Mouse (Mus musculus): Measurements from ENCODE around the gene Hdac7. TPM values are rescaled to one million over a fixed set of nuclear protein-coding genes. Genes with fewer than 3 reads are reported as not detected.
A peak's percentile ranks its signal among the peaks of the same experiment; 100 is the strongest.

Hdac7 gene
- polyA plus RNA-seq, 1 experiment from 2014 or later = 7.8 TPM

- peak; percentile 70 for ATAC-seq
- Histone ChIP-seq H3K9me3 (ENCODE audit: control insufficient read depth) (no peaks in the 10 kb centered on the region), H3K27ac (ENCODE audit: low read depth, low read length) (peak overlapping the region; percentile 91), H3K9ac (ENCODE audit: low read depth, low read length) (peak overlapping the region; percentile 89), H3K4me3 (ENCODE audit: low read depth, low read length) (peak overlapping the region; percentile 83), H3K27me3 (replicated peaks; ENCODE audit: control insufficient read depth, insufficient read depth, low read length) (no peaks in the 10 kb centered on the region), H3K4me2 (replicated peaks; ENCODE audit: low read depth) (peak overlapping the region; percentile 91), H3K36me3 (ENCODE audit: control insufficient read depth, insufficient read depth) (no peaks in the 10 kb centered on the region), H3K4me1 (replicated peaks; ENCODE audit: control insufficient read depth, insufficient read depth, low read length) (no peaks in the 10 kb centered on the region)
- 1% methylated on average over 58 of the region's 84 CpGs for WGBS
- TF ChIP-seq CTCF (IDR thresholded peaks at IDR 0.05; ENCODE audit: low read depth) = peak; percentile 26
These were observed 12.9 kb downstream of the Hdac7 start for GRCm38 (mm10) chr15:97831242-97831986.

DNA sequence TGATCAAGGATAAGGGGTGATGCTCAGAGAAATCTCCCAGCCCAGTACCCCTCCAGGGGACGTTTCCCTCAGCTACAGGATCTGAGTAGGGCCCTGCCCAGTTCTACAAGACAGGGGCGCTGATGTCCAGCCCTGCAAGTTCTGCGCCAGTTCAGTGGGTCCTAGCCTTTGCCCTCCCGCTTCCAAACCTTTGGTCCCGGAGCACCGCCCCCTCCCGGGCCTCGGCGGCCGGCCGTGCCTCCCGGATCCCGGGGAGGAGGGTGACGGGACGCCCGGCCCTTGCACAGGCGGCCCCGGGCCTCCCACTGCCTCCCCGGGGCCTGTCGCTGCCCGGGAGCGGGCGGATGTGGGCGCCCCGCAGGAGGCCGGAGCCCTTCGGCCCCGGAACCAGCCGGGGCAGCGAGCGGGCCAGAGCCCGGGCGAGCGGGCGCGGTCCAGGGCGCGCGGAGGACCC lies 13.5 kb downstream of the Hdac7 start:
- H3K27ac ChIP-seq (ENCODE audit: low read depth, low read length) = peak overlapping the region; percentile 91
- 2% methylated on average over 36 of the region's 39 CpGs for WGBS
- no peaks in the 10 kb centered on the region for H3K9me3 ChIP-seq (ENCODE audit: control insufficient read depth)
- peak; percentile 34 for ATAC-seq
- H3K9ac ChIP-seq (ENCODE audit: low read depth, low read length) = peak overlapping the region; percentile 89
- H3K27me3 ChIP-seq (replicated peaks; ENCODE audit: control insufficient read depth, insufficient read depth, low read length) = no peaks in the 10 kb centered on the region
- H3K4me3 ChIP-seq (ENCODE audit: low read depth, low read length) = peak overlapping the region; percentile 83
- peak; percentile 28 for TF ChIP-seq CTCF (IDR thresholded peaks at IDR 0.05; ENCODE audit: low read depth)
- H3K4me2 ChIP-seq (replicated peaks; ENCODE audit: low read depth) = peak overlapping the region; percentile 91
- no peaks in the 10 kb centered on the region for H3K36me3 ChIP-seq (ENCODE audit: control insufficient read depth, insufficient read depth)
- H3K4me1 ChIP-seq (replicated peaks; ENCODE audit: control insufficient read depth, insufficient read depth, low read length) = no peaks in the 10 kb centered on the region

DNA sequence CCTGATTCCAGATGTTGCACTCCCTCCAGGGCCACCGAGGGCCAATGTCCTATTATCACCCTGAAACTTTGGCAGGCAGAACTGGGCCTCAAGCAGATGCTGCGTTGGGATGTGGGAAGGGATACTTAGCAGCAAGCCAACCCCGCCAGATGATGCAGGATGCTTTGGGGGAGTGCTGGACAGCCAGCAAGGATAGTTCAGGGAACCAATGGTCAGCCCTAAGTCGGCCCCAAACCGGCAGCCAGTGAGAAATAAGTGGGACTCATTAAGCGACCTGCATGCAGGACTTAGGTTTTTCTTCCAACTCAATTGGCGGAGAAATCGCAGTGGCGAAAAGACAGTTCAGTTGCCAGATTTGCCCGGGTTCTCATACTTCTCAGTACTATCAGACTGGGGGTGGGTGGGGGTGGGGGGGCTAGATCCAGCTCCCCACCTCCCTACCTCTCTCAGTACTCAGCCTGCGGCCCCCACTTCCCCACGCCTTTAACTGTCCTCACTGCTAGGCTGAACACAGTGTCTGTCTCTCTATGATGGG lies 14.0 kb downstream of the Hdac7 start:
- whole genome bisulfite sequencing = 40% methylated on average over 12 of the region's 12 CpGs
- H3K4me1 ChIP-seq (replicated peaks; ENCODE audit: control insufficient read depth, insufficient read depth, low read length) = no peaks in the 10 kb centered on the region
- H3K4me2 ChIP-seq (replicated peaks; ENCODE audit: low read depth) = peak overlapping the region; percentile 91
- no peaks in the 10 kb centered on the region for H3K36me3 ChIP-seq (ENCODE audit: control insufficient read depth, insufficient read depth)
- no peak for ATAC-seq
- no peak for TF ChIP-seq CTCF (IDR thresholded peaks at IDR 0.05; ENCODE audit: low read depth)
- H3K27ac ChIP-seq (ENCODE audit: low read depth, low read length) = peak overlapping the region; percentile 91
- peak overlapping the region; percentile 83 for H3K4me3 ChIP-seq (ENCODE audit: low read depth, low read length)
- peak overlapping the region; percentile 89 for H3K9ac ChIP-seq (ENCODE audit: low read depth, low read length)
- H3K9me3 ChIP-seq (ENCODE audit: control insufficient read depth) = no peaks in the 10 kb centered on the region
- no peaks in the 10 kb centered on the region for H3K27me3 ChIP-seq (replicated peaks; ENCODE audit: control insufficient read depth, insufficient read depth, low read length)

DNA sequence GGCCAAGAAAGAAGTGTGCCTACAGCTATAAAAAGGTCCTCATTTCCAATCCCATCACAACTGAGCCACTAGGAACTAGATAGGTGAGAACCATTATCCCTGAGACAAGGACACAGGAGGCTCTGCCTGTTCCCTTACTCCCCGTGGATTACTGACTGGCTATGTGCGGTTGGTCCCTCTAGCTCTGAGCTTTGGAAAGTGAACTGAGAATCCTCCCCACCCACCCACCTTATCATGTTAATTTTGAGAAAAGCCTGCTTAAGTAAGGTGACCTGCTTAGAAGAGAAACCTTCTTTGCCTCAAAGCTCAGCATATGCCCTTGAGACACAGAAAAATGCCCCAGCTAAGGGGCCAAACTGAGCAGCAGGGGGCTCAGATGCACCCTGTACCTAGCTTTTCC lies 14.9 kb downstream of the Hdac7 start:
- TF ChIP-seq CTCF (IDR thresholded peaks at IDR 0.05; ENCODE audit: low read depth) = no peak
- Histone ChIP-seq H3K27me3 (replicated peaks; ENCODE audit: control insufficient read depth, insufficient read depth, low read length) (no peaks in the 10 kb centered on the region), H3K4me3 (ENCODE audit: low read depth, low read length) (peak overlapping the region; percentile 83), H3K4me2 (replicated peaks; ENCODE audit: low read depth) (peak overlapping the region; percentile 91), H3K36me3 (ENCODE audit: control insufficient read depth, insufficient read depth) (no peaks in the 10 kb centered on the region), H3K9ac (ENCODE audit: low read depth, low read length) (no peak overlapping the region), H3K27ac (ENCODE audit: low read depth, low read length) (peak overlapping the region; percentile 42; the same call in 1 of the 2 replicates), H3K9me3 (ENCODE audit: control insufficient read depth) (no peaks in the 10 kb centered on the region), H3K4me1 (replicated peaks; ENCODE audit: control insufficient read depth, insufficient read depth, low read length) (no peaks in the 10 kb centered on the region)
- no peak for ATAC-seq
- 77% methylated on average over 2 of the region's 2 CpGs for WGBS

DNA sequence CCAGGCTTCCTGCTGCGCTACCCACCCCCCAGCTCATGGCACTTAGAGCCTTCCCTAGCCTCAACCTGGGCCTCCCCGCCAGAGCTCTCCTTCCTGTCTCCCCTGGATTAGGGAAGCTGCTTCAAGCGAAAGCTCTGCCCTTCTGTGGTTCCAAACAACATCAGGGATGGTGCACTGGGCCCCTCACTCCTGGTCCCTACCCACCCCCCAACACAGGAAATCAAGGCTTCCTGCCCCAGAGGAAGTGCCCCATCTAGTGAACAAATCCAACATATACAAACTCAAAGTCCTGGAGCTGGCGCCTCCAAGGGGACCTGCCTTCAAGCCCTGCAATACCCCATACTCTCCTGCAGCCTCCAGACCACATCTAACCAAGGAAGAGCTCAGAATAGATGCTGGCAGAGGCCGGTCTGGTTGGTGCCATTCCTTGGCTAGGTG lies 15.4 kb downstream of the Hdac7 start:
- ATAC-seq = no peak
- peak; percentile 50 for TF ChIP-seq CTCF (IDR thresholded peaks at IDR 0.05; ENCODE audit: low read depth)
- no peaks in the 10 kb centered on the region for H3K27me3 ChIP-seq (replicated peaks; ENCODE audit: control insufficient read depth, insufficient read depth, low read length)
- H3K9me3 ChIP-seq (ENCODE audit: control insufficient read depth) = no peaks in the 10 kb centered on the region
- H3K4me1 ChIP-seq (replicated peaks; ENCODE audit: control insufficient read depth, insufficient read depth, low read length) = no peaks in the 10 kb centered on the region
- H3K9ac ChIP-seq (ENCODE audit: low read depth, low read length) = 0 out of 2 replicates have a peak overlapping the region, but pooled peaks have one; percentile 3
- WGBS = 68% methylated on average over 5 of the region's 5 CpGs
- no peaks in the 10 kb centered on the region for H3K36me3 ChIP-seq (ENCODE audit: control insufficient read depth, insufficient read depth)
- peak overlapping the region; percentile 42 for H3K27ac ChIP-seq (ENCODE audit: low read depth, low read length)
- no peak overlapping the region for H3K4me3 ChIP-seq (ENCODE audit: low read depth, low read length)
- H3K4me2 ChIP-seq (replicated peaks; ENCODE audit: low read depth) = peak overlapping the region; percentile 91

GRCm38 (mm10) chr15:97828221-97828842 lies 16.0 kb downstream of the Hdac7 start:
- 55% methylated on average over 6 of the region's 6 CpGs for WGBS
- no peaks in the 10 kb centered on the region for H3K4me1 ChIP-seq (replicated peaks; ENCODE audit: control insufficient read depth, insufficient read depth, low read length)
- no peak for ATAC-seq
- H3K4me2 ChIP-seq (replicated peaks; ENCODE audit: low read depth) = peak overlapping the region; percentile 30; the same call in 1 of the 2 replicates
- TF ChIP-seq CTCF (IDR thresholded peaks at IDR 0.05; ENCODE audit: low read depth) = no peak
- H3K9ac ChIP-seq (ENCODE audit: low read depth, low read length) = no peak overlapping the region
- no peaks in the 10 kb centered on the region for H3K27me3 ChIP-seq (replicated peaks; ENCODE audit: control insufficient read depth, insufficient read depth, low read length)
- no peaks in the 10 kb centered on the region for H3K36me3 ChIP-seq (ENCODE audit: control insufficient read depth, insufficient read depth)
- H3K9me3 ChIP-seq (ENCODE audit: control insufficient read depth) = no peaks in the 10 kb centered on the region
- peak overlapping the region; percentile 42; the same call in 1 of the 2 replicates for H3K27ac ChIP-seq (ENCODE audit: low read depth, low read length)
- H3K4me3 ChIP-seq (ENCODE audit: low read depth, low read length) = no peak overlapping the region
